Mouse (Mus musculus) left cerebral cortex, postnatal 25 days (tissue): ENCODE measurements around the gene Ift57. TPM values are rescaled to one million over a fixed set of nuclear protein-coding genes. Genes with fewer than 3 reads are reported as not detected.

Experiments used
- DNase-seq, 2 experiments: peaks; one replicate each; pipeline ENCODE4 v3.0.0; 2022; ENCODE audit warnings: low spot score in 2 of 2, mixed read lengths in 1 of 2
- intact Hi-C: fragments of 180-260 bp; cut with DNase I; formaldehyde crosslinking; loops from one replicate; pipeline ENCODE4 v1.15.1; 2025
- total RNA-seq, 2 experiments: library from RNA; stranded (reverse); gene quantifications; 2 replicates each; pipeline ENCODE4 v1.2.3; 2021

The Ift57 gene
- total RNA-seq, 2 experiments from 2014 or later = 55.2 to 57.3 TPM

DNA sequence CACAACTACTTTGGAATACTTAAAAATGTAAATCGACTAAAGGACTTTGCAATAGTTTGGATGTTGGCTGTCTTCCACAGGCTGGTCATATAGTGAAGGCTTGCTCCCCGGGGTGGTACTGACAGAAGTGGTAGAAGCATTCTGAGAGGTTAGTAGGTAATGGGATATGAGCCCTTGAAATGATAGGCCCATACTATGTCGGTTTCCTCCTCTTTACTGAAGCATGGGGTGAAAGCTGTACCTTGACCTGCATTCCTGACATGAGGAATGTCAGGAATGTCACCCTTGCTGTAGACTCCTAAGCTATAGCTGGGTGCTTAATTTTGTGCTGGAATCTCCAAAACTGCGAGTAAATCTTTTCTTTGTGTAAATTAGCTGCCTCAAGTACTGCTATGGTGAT lies 115.4 kb downstream of the Ift57 start:
- no peak for DNase-seq
- intact Hi-C loops = no loop called here

Other genes starting within 250 kb of the Ift57 start
- 100 to 1,000 TPM; 238 to 249 TPM for gene Cd47, start 101.3 kb downstream of the Ift57 start, total RNA-seq